Mouse (Mus musculus) myocyte (in vitro differentiated cells): ENCODE data around the gene Psmc3. TPM values are rescaled to one million over a fixed set of nuclear protein-coding genes. Genes with fewer than 3 reads are reported as not detected.

Experiments used
- H3K27me3 ChIP-seq: one replicate; pipeline ENCODE4 v1.6.1; 2011; ENCODE audit not compliant: control insufficient read depth, insufficient read depth, insufficient read length
- H3K36me3 ChIP-seq: one replicate; pipeline ENCODE4 v1.6.1; 2011; ENCODE audit not compliant: control insufficient read depth, insufficient read depth
- H3K4me2 ChIP-seq: one replicate; pipeline ENCODE4 v1.6.1; 2011; ENCODE audit warnings: low read depth, control low read depth
- H3K4me3 ChIP-seq: one replicate; pipeline ENCODE4 v1.5.1; 2011; ENCODE audit warnings: mild to moderate bottlenecking, control low read depth, moderate library complexity
- H3K79me2 ChIP-seq: one replicate; pipeline ENCODE4 v1.6.1; 2011; ENCODE audit not compliant: control insufficient read depth, insufficient read depth
- H3ac ChIP-seq: one replicate; pipeline ENCODE4 v1.6.1; 2011; ENCODE audit not compliant: control insufficient read depth, insufficient read length
- CEBPB ChIP-seq: IDR thresholded peaks from 2 replicates; pipeline ENCODE4 v1.6.1; 2011; ENCODE audit warnings: mild to moderate bottlenecking, moderate library complexity; ENCODE audit not compliant: poor library complexity, insufficient read depth, severe bottlenecking
- E2F4 ChIP-seq: IDR thresholded peaks from one replicate; pipeline ENCODE4 v1.6.1; 2011; ENCODE audit warnings: mild to moderate bottlenecking, control low read depth, moderate library complexity; ENCODE audit not compliant: insufficient read depth
- MAX ChIP-seq: IDR thresholded peaks from one replicate; pipeline ENCODE4 v1.6.1; 2011; ENCODE audit warnings: low read depth, mild to moderate bottlenecking, control low read depth
- MYOD1 ChIP-seq, 3 experiments: IDR thresholded peaks; one replicate each; pipeline ENCODE4 v1.6.1; 2011; ENCODE audit warnings: control low read depth in 2 of 3, low read depth in 2 of 3, mild to moderate bottlenecking in 2 of 3, moderate library complexity in 1 of 3; ENCODE audit not compliant: insufficient read length in 2 of 3, control insufficient read depth in 1 of 3
- MYOG ChIP-seq, 3 experiments: IDR thresholded peaks; one replicate each; pipeline ENCODE4 v1.6.1; 2011; ENCODE audit warnings: control low read depth in 2 of 3, low read depth in 2 of 3, mild to moderate bottlenecking in 2 of 3; ENCODE audit not compliant: insufficient read length in 2 of 3, control insufficient read depth in 1 of 3, insufficient read depth in 1 of 3
- POLR2A ChIP-seq: IDR thresholded peaks from one replicate; pipeline ENCODE4 v1.6.1; 2011; ENCODE audit warnings: low read depth, mild to moderate bottlenecking, control low read depth, moderate library complexity; ENCODE audit not compliant: insufficient read length
- POLR2AphosphoS2 ChIP-seq: IDR thresholded peaks from one replicate; pipeline ENCODE4 v1.6.1; 2011; ENCODE audit warnings: low read depth, control low read depth; ENCODE audit not compliant: insufficient read length
- REST ChIP-seq: IDR thresholded peaks from one replicate; pipeline ENCODE4 v1.6.1; 2011; ENCODE audit warnings: mild to moderate bottlenecking, control low read depth, moderate library complexity; ENCODE audit not compliant: insufficient read depth, insufficient read length
- SRF ChIP-seq: IDR thresholded peaks from one replicate; pipeline ENCODE4 v1.6.1; 2011; ENCODE audit warnings: low read depth; ENCODE audit not compliant: control insufficient read depth, insufficient read length
- TCF12 ChIP-seq: IDR thresholded peaks from one replicate; pipeline ENCODE4 v1.6.1; 2011; ENCODE audit warnings: mild to moderate bottlenecking, control low read depth; ENCODE audit not compliant: poor library complexity, insufficient read depth, severe bottlenecking
- TCF3 ChIP-seq: IDR thresholded peaks from one replicate; pipeline ENCODE4 v1.6.1; 2011; ENCODE audit warnings: low read depth, control low read depth; ENCODE audit not compliant: insufficient read length
- USF1 ChIP-seq: IDR thresholded peaks from one replicate; pipeline ENCODE4 v1.6.1; 2011; ENCODE audit warnings: low read depth, mild to moderate bottlenecking, control low read depth, moderate library complexity
- polyA plus RNA-seq: library from polyadenylated mRNA; unstranded; fragments of >200 nt; fragmentation: generic; extraction: Trizol; gene quantifications from one replicate; pipeline ENCODE4 v1.2.1, GENCODE M21; 2012; ENCODE audit warnings: missing spikeins

Psmc3 gene
- polyA plus RNA-seq, 1 experiment, result 688 TPM

- H3K4me3 ChIP-seq, result peak overlapping the region; percentile 99
- H3K4me2 ChIP-seq, result peak overlapping the region; percentile 87
- no peaks in the 10 kb centered on the region for H3K27me3 ChIP-seq
- peaks cover 19% of the 10 kb centered on the region for H3K79me2 ChIP-seq
- TF ChIP-seq USF1 (no peak), E2F4 (no peak), TCF3 (no peak), REST (no peak)
- peaks cover 18% of the 10 kb centered on the region for H3K36me3 ChIP-seq
- no peak overlapping the region for H3ac ChIP-seq
These were observed 1.1 kb upstream of the Psmc3 start for GRCm38 (mm10) chr2:91052752-91053151.

GRCm38 (mm10) chr2:91053181-91053933, 452 bp upstream of the Psmc3 start:
- Histone ChIP-seq H3K36me3 (peaks cover 18% of the 10 kb centered on the region), H3ac (peak overlapping the region; percentile 15), H3K27me3 (no peaks in the 10 kb centered on the region), H3K4me2 (peak overlapping the region; percentile 87), H3K79me2 (peaks cover 19% of the 10 kb centered on the region), H3K4me3 (peak overlapping the region; percentile 99)
- no peak for TF ChIP-seq E2F4
- TF ChIP-seq CEBPB, result no peak
- no peak for TF ChIP-seq TCF3
- no peak for TF ChIP-seq REST
- TF ChIP-seq MYOG (IDR thresholded peaks at IDR 0.05; ENCODE audit: control insufficient read depth in 1 of 3, insufficient read depth in 1 of 3, insufficient read length in 2 of 3, low read depth in 2 of 3), result no peak
- TF ChIP-seq SRF, result no peak
- no peak for TF ChIP-seq POLR2A
- no peak for TF ChIP-seq MYOD1 (IDR thresholded peaks at IDR 0.05; ENCODE audit: control insufficient read depth in 1 of 3, insufficient read length in 2 of 3, low read depth in 2 of 3)
- TF ChIP-seq TCF12, result no peak
- TF ChIP-seq POLR2AphosphoS2, result no peak
- TF ChIP-seq USF1, result no peak

GRCm38 (mm10) chr2:91058435-91058834, 4.6 kb downstream of the Psmc3 start:
- H3K36me3 ChIP-seq, result peaks cover 30% of the 10 kb centered on the region
- peaks cover 19% of the 10 kb centered on the region for H3K79me2 ChIP-seq
- H3ac ChIP-seq, result no peak overlapping the region
- TF ChIP-seq MAX (no peak), MYOD1 (IDR thresholded peaks at IDR 0.05; ENCODE audit: control insufficient read depth in 1 of 3, insufficient read length in 2 of 3, low read depth in 2 of 3) (peak in 1 of 3 experiments; percentile 33), CEBPB (no peak), SRF (no peak), USF1 (peak; percentile 94), POLR2A (peak; percentile 33), MYOG (IDR thresholded peaks at IDR 0.05; ENCODE audit: control insufficient read depth in 1 of 3, insufficient read depth in 1 of 3, insufficient read length in 2 of 3, low read depth in 2 of 3) (peak in 1 of 3 experiments; percentile 39), REST (no peak), POLR2AphosphoS2 (peak; percentile 50)
- H3K4me2 ChIP-seq, result peak overlapping the region; percentile 18
- H3K27me3 ChIP-seq, result no peaks in the 10 kb centered on the region
- H3K4me3 ChIP-seq, result no peak overlapping the region

- Histone ChIP-seq H3K36me3 (peaks cover 30% of the 10 kb centered on the region), H3K79me2 (peaks cover 15% of the 10 kb centered on the region), H3ac (no peak overlapping the region), H3K4me3 (no peak overlapping the region), H3K4me2 (peak overlapping the region; percentile 18), H3K27me3 (no peaks in the 10 kb centered on the region)
- TF ChIP-seq CEBPB (no peak), MAX (no peak), MYOD1 (IDR thresholded peaks at IDR 0.05; ENCODE audit: control insufficient read depth in 1 of 3, insufficient read length in 2 of 3, low read depth in 2 of 3) (peak; percentile 36 to 94 (median 91)), POLR2AphosphoS2 (no peak), TCF3 (peak; percentile 80), TCF12 (peak; percentile 80), E2F4 (no peak), POLR2A (no peak), MYOG (IDR thresholded peaks at IDR 0.05; ENCODE audit: control insufficient read depth in 1 of 3, insufficient read depth in 1 of 3, insufficient read length in 2 of 3, low read depth in 2 of 3) (peak; percentile 52 to 98 (median 91)), REST (no peak), USF1 (no peak), SRF (no peak)
These were observed 5.6 kb downstream of the Psmc3 start for GRCm38 (mm10) chr2:91059376-91059775.
